Mouse (Mus musculus) stomach, embryonic 14.5 days (tissue): ENCODE measurements around the gene 4921507P07Rik. TPM values are rescaled to one million over a fixed set of nuclear protein-coding genes. Genes with fewer than 3 reads are reported as not detected.
"Not testable (repeated sequence)": the region's sequence is repeated elsewhere in the genome, so short reads cannot be mapped to it uniquely, and the experiment has no call there.

Experiments used
- ATAC-seq: fragments of 200-750 bp; cut with Nextera tagmentation; 2 replicates; pipeline ENCODE4 v1.8.0; 2017; ENCODE audit warnings: low read depth, moderate TSS enrichment; ENCODE audit not compliant: insufficient number of reproducible peaks, insufficient read depth, low FRiP score
- H3K27ac ChIP-seq: fragments of 300-500 bp; sonication (generic); 2 replicates; pipeline ENCODE4 v1.5.1; 2014; ENCODE audit warnings: mild to moderate bottlenecking, low read length, moderate library complexity, mixed read lengths
- H3K27me3 ChIP-seq: fragments of 300-500 bp; sonication (generic); 2 replicates; pipeline ENCODE4 v1.6.1; 2014; ENCODE audit warnings: low read length, control low read depth, mixed read lengths; ENCODE audit not compliant: control insufficient read depth, insufficient read depth
- H3K36me3 ChIP-seq: fragments of 300-500 bp; sonication (generic); 2 replicates; pipeline ENCODE4 v1.6.1; 2014; ENCODE audit warnings: mild to moderate bottlenecking, control low read depth, low read length, moderate library complexity, mixed read lengths; ENCODE audit not compliant: control insufficient read depth, insufficient read depth
- H3K4me1 ChIP-seq: fragments of 300-500 bp; sonication (generic); 2 replicates; pipeline ENCODE4 v1.6.1; 2014; ENCODE audit warnings: low read length, control low read depth, mixed read lengths; ENCODE audit not compliant: control insufficient read depth, insufficient read depth
- H3K4me2 ChIP-seq: fragments of 300-500 bp; sonication (generic); replicated peaks from 2 replicates; pipeline ENCODE4 v1.6.1; 2014; ENCODE audit warnings: low read depth, low read length, control low read depth
- H3K4me3 ChIP-seq: fragments of 300-500 bp; sonication (generic); 2 replicates; pipeline ENCODE4 v1.5.1; 2014; ENCODE audit warnings: low read depth, low read length, control low read depth
- H3K9ac ChIP-seq: fragments of 300-500 bp; sonication (generic); replicated peaks from 2 replicates; pipeline ENCODE4 v1.6.1; 2014; ENCODE audit warnings: low read depth, mild to moderate bottlenecking, control low read depth, low read length, moderate library complexity, mixed read lengths
- H3K9me3 ChIP-seq: fragments of 300-500 bp; sonication (generic); 2 replicates; pipeline ENCODE4 v1.6.1; 2016; ENCODE audit warnings: low read depth, low read length, control low read depth; ENCODE audit not compliant: control insufficient read depth
- WGBS: fragments of 180-500 bp; shearing (Covaris S2); extraction: QIAGEN DNeasy Blood & Tissue Kit; methylation state at CpG from one replicate; pipeline ENCODE4 v1.1.7; 2014; 5-methylcytosine and 5-hydroxymethylcytosine counted together
- polyA plus RNA-seq: library from polyadenylated mRNA; unstranded; fragments of >200 nt; fragmentation: Nextera tagmentation; extraction: Ambion mirVana; gene quantifications from 2 replicates; pipeline ENCODE4 v1.2.1, GENCODE M21; 2014

The 4921507P07Rik gene
- polyA plus RNA-seq = 1.3 TPM in 2 replicates

DNA sequence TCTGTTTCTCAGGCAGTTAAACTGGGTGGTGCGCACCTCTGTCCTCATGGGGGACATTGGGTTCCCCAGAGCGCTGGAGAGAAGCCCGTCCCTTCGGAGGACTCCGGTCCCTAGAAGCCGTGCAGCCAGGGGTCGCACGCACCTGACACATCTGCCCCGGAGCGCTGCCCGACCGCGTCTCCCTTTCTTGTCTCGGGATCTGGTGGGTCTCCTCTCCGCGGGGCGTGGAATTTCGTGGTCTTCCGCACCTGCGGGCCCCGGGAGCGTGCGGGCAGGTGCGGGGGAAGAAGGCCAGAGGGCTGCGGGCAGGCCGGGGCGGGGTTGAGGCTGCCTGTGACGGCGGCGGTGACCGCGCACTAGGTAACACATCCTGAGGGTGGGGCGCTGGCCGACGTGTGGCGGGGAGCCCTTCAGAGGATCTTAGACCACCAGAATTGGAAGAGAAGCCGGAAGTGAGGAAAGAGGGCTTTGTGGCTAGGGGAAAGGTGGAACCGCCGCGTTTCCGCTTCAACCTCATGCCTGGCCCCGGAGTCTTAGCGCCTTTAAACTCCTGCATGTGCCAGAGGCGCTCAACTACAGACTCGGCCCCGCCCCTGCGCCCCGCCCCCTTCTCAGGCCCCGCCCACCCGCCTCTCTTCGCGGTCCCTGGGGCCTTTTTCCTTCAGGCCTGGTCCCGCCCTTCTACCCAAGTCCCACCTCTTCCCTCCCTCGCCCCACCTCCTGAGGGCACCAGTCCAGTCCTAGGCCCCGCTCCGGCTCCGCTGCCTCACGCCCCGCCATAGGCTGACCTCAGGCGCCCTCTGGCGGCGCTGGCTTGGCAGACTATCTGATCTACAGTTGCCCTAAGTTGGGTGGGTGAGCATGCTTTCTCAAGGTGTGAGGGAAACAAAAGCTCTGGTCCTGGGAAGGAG lies at the start of gene 4921507P07Rik:
Gene 4921507P07Rik (minus strand): TSS at position 332 of the 911 bp plus-strand sequence.
- Histone ChIP-seq H3K9ac (peak within 1 kb of the TSS; percentile 50; the same call in 1 of the 2 replicates), H3K36me3 (no peaks in the 10 kb centered on the region), H3K27ac (0 out of 2 replicates have a peak within 1 kb of the TSS, but pooled peaks have one; percentile 15), H3K27me3 (no peaks in the 10 kb centered on the region), H3K4me1 (peaks cover 4% of the 10 kb centered on the region; the same call in 1 of the 2 replicates), H3K4me3 (peak within 1 kb of the TSS; percentile 57), H3K9me3 (0 out of 2 replicates have a peak, but pooled peaks cover 4% of the 10 kb centered on the region), H3K4me2 (peak within 1 kb of the TSS; percentile 99)
- peak; percentile 98 for ATAC-seq
- WGBS = under 1% methylated on average over 62 of the region's 62 CpGs

DNA sequence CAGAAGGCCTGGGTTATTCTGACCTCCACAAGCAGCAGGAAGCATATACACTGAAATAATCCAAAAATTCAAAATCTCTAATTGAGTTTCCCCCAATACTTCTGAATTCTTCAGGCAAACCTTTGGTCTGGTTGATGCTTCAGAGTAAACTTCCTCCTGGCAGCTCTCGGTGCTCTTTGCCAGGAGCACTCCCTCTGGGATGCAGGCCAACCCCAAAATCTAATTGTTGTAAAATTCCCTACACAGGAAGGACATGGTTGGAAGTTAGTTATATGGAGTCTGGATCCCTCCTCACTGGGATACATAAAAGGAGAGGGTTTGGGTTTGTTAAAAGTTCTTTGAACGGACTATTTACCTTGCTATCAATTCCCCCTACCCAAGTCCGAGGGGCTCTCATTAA lies 48.3 kb upstream of the 4921507P07Rik start:
- Histone ChIP-seq H3K4me3 (no peak overlapping the region), H3K9ac (no peak overlapping the region), H3K4me1 (peaks cover 9% of the 10 kb centered on the region), H3K27me3 (no peaks in the 10 kb centered on the region), H3K9me3 (no peaks in the 10 kb centered on the region), H3K27ac (no peak overlapping the region), H3K36me3 (no peaks in the 10 kb centered on the region), H3K4me2 (no peak overlapping the region)
- ATAC-seq = no peak
- 55% methylated on average over 3 of the region's 3 CpGs for whole genome bisulfite sequencing

DNA sequence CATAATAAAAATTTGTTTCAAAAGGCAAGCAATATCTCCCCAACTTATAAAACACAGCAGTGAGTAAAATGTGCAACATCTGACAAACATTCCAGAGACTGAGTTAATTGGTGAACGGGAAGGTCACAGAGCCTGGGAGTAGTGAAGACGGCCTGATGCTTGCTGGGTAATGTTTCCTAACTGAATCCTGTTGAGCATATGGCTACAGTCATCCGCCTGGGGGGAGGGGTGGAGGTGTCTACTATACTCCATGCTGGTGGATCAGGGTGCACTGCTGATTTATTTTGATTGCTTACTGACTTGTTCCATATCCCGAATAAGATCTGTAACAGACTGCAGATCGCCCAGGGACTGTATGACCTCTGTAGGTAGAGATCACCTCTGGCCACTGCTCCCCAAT lies 45.5 kb upstream of the 4921507P07Rik start:
- ATAC-seq = no peak; the same call in 1 of the 2 replicates
- Histone ChIP-seq H3K9ac (no peak overlapping the region), H3K4me2 (no peak overlapping the region), H3K27me3 (no peaks in the 10 kb centered on the region), H3K36me3 (no peaks in the 10 kb centered on the region), H3K27ac (no peak overlapping the region), H3K9me3 (no peaks in the 10 kb centered on the region), H3K4me3 (no peak overlapping the region), H3K4me1 (peaks cover 13% of the 10 kb centered on the region)
- 41% methylated on average over 5 of the region's 5 CpGs for WGBS

DNA sequence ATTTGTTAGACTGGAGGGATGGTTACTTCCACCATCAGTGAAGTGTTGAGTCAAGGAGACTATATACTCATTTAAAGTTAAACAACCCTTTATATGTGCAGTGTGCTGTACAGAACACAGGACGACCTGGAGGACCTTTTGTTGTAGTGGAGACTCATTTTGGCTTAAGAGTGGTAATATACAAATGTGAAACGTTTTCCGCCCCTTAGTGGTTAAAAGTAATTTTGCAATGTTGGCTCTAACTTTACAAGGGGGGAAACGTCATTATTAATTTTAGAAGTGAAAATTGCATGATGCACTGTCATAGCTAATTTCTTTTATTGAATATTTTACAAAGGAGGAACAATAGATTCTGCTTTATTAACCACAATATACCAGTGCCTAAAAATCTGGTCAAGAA lies 43.9 kb upstream of the 4921507P07Rik start:
- H3K27ac ChIP-seq = no peak overlapping the region
- ATAC-seq = no peak
- WGBS = 76% methylated on average over 4 of the region's 4 CpGs

DNA sequence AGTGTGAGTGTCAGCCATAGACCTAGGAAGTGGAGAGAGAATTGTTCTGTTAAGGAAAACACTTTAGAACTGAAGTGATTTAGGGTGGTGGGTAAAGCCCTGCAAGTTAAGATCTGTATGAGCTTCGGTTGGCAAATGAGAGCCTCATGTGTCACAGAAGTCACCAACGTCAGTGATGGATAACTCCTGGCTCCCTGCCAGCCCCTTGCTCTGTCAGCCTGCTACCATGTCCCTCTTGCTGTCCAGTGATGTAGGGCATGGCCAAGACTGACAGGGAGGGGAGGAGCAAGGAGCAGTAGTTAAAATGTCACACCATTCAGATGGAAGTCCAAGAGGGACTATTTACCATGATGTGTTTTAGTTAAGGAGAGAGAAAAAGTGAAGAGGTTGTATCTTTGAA lies 43.2 kb upstream of the 4921507P07Rik start:
- no peak overlapping the region for H3K9ac ChIP-seq
- H3K36me3 ChIP-seq = no peaks in the 10 kb centered on the region
- 31% methylated on average over 2 of the region's 2 CpGs for WGBS
- H3K27me3 ChIP-seq = no peaks in the 10 kb centered on the region
- no peak overlapping the region for H3K4me3 ChIP-seq
- ATAC-seq = no peak
- H3K9me3 ChIP-seq = no peaks in the 10 kb centered on the region
- peaks cover 8% of the 10 kb centered on the region; the same call in 1 of the 2 replicates for H3K4me1 ChIP-seq
- H3K27ac ChIP-seq = no peak overlapping the region
- no peak overlapping the region for H3K4me2 ChIP-seq

More for the DNA sequence above, 43.9 kb upstream of the 4921507P07Rik start:
- H3K9me3 ChIP-seq = no peaks in the 10 kb centered on the region
- no peaks in the 10 kb centered on the region for H3K27me3 ChIP-seq
- no peaks in the 10 kb centered on the region for H3K36me3 ChIP-seq
- H3K4me3 ChIP-seq = no peak overlapping the region
- peaks cover 13% of the 10 kb centered on the region for H3K4me1 ChIP-seq
- H3K9ac ChIP-seq = no peak overlapping the region
- H3K4me2 ChIP-seq = no peak overlapping the region

DNA sequence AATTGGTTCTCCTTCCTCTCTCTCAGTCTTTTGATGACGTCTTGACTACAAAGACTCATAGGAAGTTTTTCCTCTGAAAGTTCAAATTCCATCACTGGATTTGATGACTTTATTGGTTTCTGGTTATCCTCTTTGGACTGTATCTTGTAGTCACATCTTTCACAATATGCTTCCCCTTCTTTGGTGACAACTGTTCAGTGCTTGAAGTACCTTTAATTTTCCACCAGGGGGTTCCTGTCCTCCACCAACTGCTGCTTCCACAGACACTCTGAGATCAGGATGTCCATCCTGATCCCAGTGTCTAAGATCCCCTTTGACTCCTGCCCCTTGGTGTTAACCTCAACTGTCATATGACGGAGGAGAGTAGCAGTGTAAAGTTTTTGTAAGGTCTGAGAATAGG lies 29.7 kb upstream of the 4921507P07Rik start:
- H3K4me1 ChIP-seq, H3K27me3 ChIP-seq, H3K9me3 ChIP-seq, H3K27ac ChIP-seq, H3K9ac ChIP-seq, ATAC-seq, H3K36me3 ChIP-seq, H3K4me2 ChIP-seq, H3K4me3 ChIP-seq: not testable (repeated sequence)
- WGBS = 75% methylated on average over 2 of the region's 2 CpGs

DNA sequence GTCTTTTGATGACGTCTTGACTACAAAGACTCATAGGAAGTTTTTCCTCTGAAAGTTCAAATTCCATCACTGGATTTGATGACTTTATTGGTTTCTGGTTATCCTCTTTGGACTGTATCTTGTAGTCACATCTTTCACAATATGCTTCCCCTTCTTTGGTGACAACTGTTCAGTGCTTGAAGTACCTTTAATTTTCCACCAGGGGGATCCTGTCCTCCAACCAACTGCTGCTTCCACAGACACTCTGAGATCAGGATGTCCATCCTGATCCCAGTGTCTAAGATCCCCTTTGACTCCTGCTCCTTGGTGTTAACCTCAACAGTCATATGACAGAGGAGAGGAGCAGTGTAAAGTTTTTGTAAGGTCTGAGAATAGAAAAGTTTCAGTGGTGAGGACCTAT lies 21.8 kb upstream of the 4921507P07Rik start:
- H3K4me3 ChIP-seq, H3K4me1 ChIP-seq, H3K27me3 ChIP-seq, ATAC-seq, H3K9me3 ChIP-seq, H3K4me2 ChIP-seq, H3K36me3 ChIP-seq, H3K27ac ChIP-seq, H3K9ac ChIP-seq: not testable (repeated sequence)
- WGBS = 76% methylated on average over 1 of the region's 1 CpGs

DNA sequence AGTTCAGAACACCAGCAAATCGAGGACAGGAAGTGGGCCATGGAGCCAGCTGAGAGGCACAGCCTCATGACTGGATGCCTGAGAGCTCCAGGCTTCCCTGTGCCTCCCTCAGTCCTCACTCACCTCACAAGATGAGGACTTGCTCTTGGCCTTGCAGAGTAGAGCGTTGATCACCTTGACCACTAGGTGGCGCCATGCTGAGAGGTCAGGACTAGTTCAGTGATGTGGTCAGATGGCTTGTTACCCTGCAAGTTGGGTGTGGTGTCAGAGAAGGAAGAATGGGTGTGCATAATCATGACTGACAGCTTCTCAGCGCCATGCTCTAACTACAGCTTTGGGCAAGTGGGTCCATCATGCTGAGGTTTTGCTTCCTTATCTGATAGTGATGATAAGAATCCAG lies 5.2 kb upstream of the 4921507P07Rik start:
- Histone ChIP-seq H3K9ac (no peak overlapping the region), H3K9me3 (no peaks in the 10 kb centered on the region), H3K27me3 (no peaks in the 10 kb centered on the region), H3K36me3 (no peaks in the 10 kb centered on the region), H3K4me1 (peaks cover 4% of the 10 kb centered on the region; the same call in 1 of the 2 replicates), H3K4me2 (no peak overlapping the region), H3K4me3 (no peak overlapping the region), H3K27ac (no peak overlapping the region)
- 37% methylated on average over 4 of the region's 4 CpGs for WGBS
- ATAC-seq = no peak
